Mouse (Mus musculus) forebrain, embryonic 14.5 days (tissue): Measurements from ENCODE around the gene Tbc1d19. TPM values are rescaled to one million over a fixed set of nuclear protein-coding genes. Genes with fewer than 3 reads are reported as not detected.
A peak's percentile ranks its signal among the peaks of the same experiment; 100 is the strongest.

Experiments
- ATAC-seq: fragments of 200-750 bp; cut with Nextera tagmentation; 2 replicates; pipeline ENCODE4 v1.8.0; 2017; ENCODE audit warnings: mild to moderate bottlenecking, moderate library complexity
- DNase-seq: peaks from one replicate; pipeline ENCODE4 v3.0.0-alpha.2; 2015; ENCODE audit warnings: low spot score
- H3K27ac ChIP-seq: fragments of 300-500 bp; sonication (generic); 2 replicates; pipeline ENCODE4 v1.5.1; 2014; ENCODE audit warnings: low read depth, mild to moderate bottlenecking, control low read depth, low read length, moderate library complexity
- H3K27me3 ChIP-seq: fragments of 300-500 bp; sonication (generic); replicated peaks from 2 replicates; pipeline ENCODE4 v1.6.1; 2014; ENCODE audit warnings: low read length, control low read depth, mixed read lengths; ENCODE audit not compliant: control insufficient read depth, insufficient read depth
- H3K36me3 ChIP-seq: fragments of 300-500 bp; sonication (generic); 2 replicates; pipeline ENCODE4 v1.6.1; 2014; ENCODE audit warnings: low read length, control low read depth; ENCODE audit not compliant: control insufficient read depth, insufficient read depth
- H3K4me1 ChIP-seq: fragments of 300-500 bp; sonication (generic); 2 replicates; pipeline ENCODE4 v1.6.1; 2014; ENCODE audit warnings: antibody characterized with exemption, low read length, control low read depth; ENCODE audit not compliant: control insufficient read depth, insufficient read depth
- H3K4me2 ChIP-seq: fragments of 300-500 bp; sonication (generic); 2 replicates; pipeline ENCODE4 v1.6.1; 2014; ENCODE audit warnings: mild to moderate bottlenecking, control low read depth, low read length
- H3K4me3 ChIP-seq: fragments of 300-500 bp; sonication (generic); 2 replicates; pipeline ENCODE4 v1.5.1; 2014; ENCODE audit warnings: low read depth, low read length, control low read depth
- H3K9ac ChIP-seq: fragments of 300-500 bp; sonication (generic); 2 replicates; pipeline ENCODE4 v1.6.1; 2014; ENCODE audit warnings: mild to moderate bottlenecking, low read length, control low read depth, moderate library complexity
- H3K9me3 ChIP-seq: fragments of 300-500 bp; sonication (generic); replicated peaks from 2 replicates; pipeline ENCODE4 v1.6.1; 2016; ENCODE audit warnings: low read length, control low read depth, mixed read lengths; ENCODE audit not compliant: control insufficient read depth
- WGBS: fragments of 180-500 bp; shearing (Covaris S2); extraction: QIAGEN DNeasy Blood & Tissue Kit; methylation state at CpG from one replicate; pipeline ENCODE4 v1.1.7; 2014; 5-methylcytosine and 5-hydroxymethylcytosine counted together
- polyA plus RNA-seq: library from polyadenylated mRNA; unstranded; fragments of >200 nt; fragmentation: Nextera tagmentation; extraction: Ambion mirVana; gene quantifications from 2 replicates; pipeline ENCODE4 v1.2.1, GENCODE M21; 2014

Tbc1d19 gene
- polyA plus RNA-seq, 1 experiment from 2014 or later, result 60.9 TPM

GRCm38 (mm10) chr5:53880724-53881123 lies 71.3 kb downstream of the Tbc1d19 start:
- Histone ChIP-seq H3K4me3 (no peak overlapping the region), H3K27me3 (no peaks in the 10 kb centered on the region), H3K36me3 (peaks cover 11% of the 10 kb centered on the region), H3K4me1 (no peaks in the 10 kb centered on the region), H3K27ac (no peak overlapping the region), H3K9me3 (no peaks in the 10 kb centered on the region), H3K9ac (no peak overlapping the region), H3K4me2 (no peak overlapping the region)
- 41% methylated on average over 4 of the region's 4 CpGs for WGBS
- ATAC-seq (no peak), DNase-seq (peak; percentile 4)

- no peak for ATAC-seq
- H3K9ac ChIP-seq, result no peak overlapping the region
- no peak overlapping the region for H3K4me2 ChIP-seq
- no peak overlapping the region for H3K4me3 ChIP-seq
- no peaks in the 10 kb centered on the region for H3K9me3 ChIP-seq
- no peak for DNase-seq
- H3K27me3 ChIP-seq, result no peaks in the 10 kb centered on the region
- H3K36me3 ChIP-seq, result peaks cover 10% of the 10 kb centered on the region
- 84% methylated on average over 4 of the region's 4 CpGs for WGBS
- H3K27ac ChIP-seq, result no peak overlapping the region
- no peaks in the 10 kb centered on the region for H3K4me1 ChIP-seq
Measured at GRCm38 (mm10) chr5:53881381-53881990, 72.1 kb downstream of the Tbc1d19 start.

GRCm38 (mm10) chr5:53901406-53901805 lies 92.0 kb downstream of the Tbc1d19 start:
- no peak overlapping the region for H3K9ac ChIP-seq
- WGBS, result 80% methylated on average over 9 of the region's 9 CpGs
- no peak overlapping the region for H3K27ac ChIP-seq
- H3K4me2 ChIP-seq, result no peak overlapping the region
- H3K27me3 ChIP-seq, result no peaks in the 10 kb centered on the region
- H3K36me3 ChIP-seq, result peaks cover 34% of the 10 kb centered on the region
- DNase-seq (no peak), ATAC-seq (no peak)
- no peaks in the 10 kb centered on the region for H3K9me3 ChIP-seq
- H3K4me1 ChIP-seq, result no peaks in the 10 kb centered on the region
- no peak overlapping the region for H3K4me3 ChIP-seq

GRCm38 (mm10) chr5:53902757-53903156 lies 93.4 kb downstream of the Tbc1d19 start:
- no peak overlapping the region for H3K4me2 ChIP-seq
- peaks cover 28% of the 10 kb centered on the region for H3K36me3 ChIP-seq
- H3K4me3 ChIP-seq, result no peak overlapping the region
- DNase-seq (no peak), ATAC-seq (no peak)
- H3K27me3 ChIP-seq, result no peaks in the 10 kb centered on the region
- no peaks in the 10 kb centered on the region for H3K4me1 ChIP-seq
- no peak overlapping the region for H3K9ac ChIP-seq
- 96% methylated on average over 3 of the region's 3 CpGs for WGBS
- H3K9me3 ChIP-seq, result no peaks in the 10 kb centered on the region
- H3K27ac ChIP-seq, result no peak overlapping the region

- Histone ChIP-seq H3K36me3 (peaks cover 4% of the 10 kb centered on the region; the same call in 1 of the 2 replicates), H3K9me3 (no peaks in the 10 kb centered on the region; the same call in 1 of the 2 replicates), H3K27ac (no peak overlapping the region), H3K27me3 (no peaks in the 10 kb centered on the region), H3K4me1 (no peaks in the 10 kb centered on the region), H3K4me3 (no peak overlapping the region), H3K9ac (no peak overlapping the region), H3K4me2 (no peak overlapping the region)
- WGBS, result 91% methylated on average over 3 of the region's 3 CpGs
- DNase-seq (no peak), ATAC-seq (no peak)
Measured at GRCm38 (mm10) chr5:53909201-53909600, 99.8 kb downstream of the Tbc1d19 start.

- Histone ChIP-seq H3K4me2 (no peak overlapping the region), H3K36me3 (no peaks in the 10 kb centered on the region), H3K27me3 (no peaks in the 10 kb centered on the region), H3K9ac (no peak overlapping the region), H3K9me3 (no peaks in the 10 kb centered on the region), H3K4me3 (no peak overlapping the region), H3K27ac (no peak overlapping the region), H3K4me1 (no peaks in the 10 kb centered on the region; the same call in 1 of the 2 replicates)
- ATAC-seq (no peak), DNase-seq (no peak)
- WGBS, result 96% methylated on average over 2 of the region's 2 CpGs
Measured at GRCm38 (mm10) chr5:53920416-53920815, 111.0 kb downstream of the Tbc1d19 start.

GRCm38 (mm10) chr5:53922149-53922904 lies 112.9 kb downstream of the Tbc1d19 start:
- peak; percentile 71 for DNase-seq
- H3K9ac ChIP-seq, result no peak overlapping the region
- no peak overlapping the region; the same call in 1 of the 2 replicates for H3K27ac ChIP-seq
- WGBS, result 29% methylated on average over 10 of the region's 10 CpGs
- no peaks in the 10 kb centered on the region for H3K36me3 ChIP-seq
- H3K27me3 ChIP-seq, result no peaks in the 10 kb centered on the region
- peak; percentile 83 for ATAC-seq
- H3K4me1 ChIP-seq, result no peaks in the 10 kb centered on the region; the same call in 1 of the 2 replicates
- H3K9me3 ChIP-seq, result no peaks in the 10 kb centered on the region
- no peak overlapping the region for H3K4me3 ChIP-seq
- no peak overlapping the region for H3K4me2 ChIP-seq

- H3K36me3 ChIP-seq, result no peaks in the 10 kb centered on the region
- no peaks in the 10 kb centered on the region for H3K9me3 ChIP-seq
- no peak overlapping the region for H3K9ac ChIP-seq
- H3K4me3 ChIP-seq, result no peak overlapping the region
- H3K4me1 ChIP-seq, result no peaks in the 10 kb centered on the region; the same call in 1 of the 2 replicates
- no peak overlapping the region for H3K27ac ChIP-seq
- 75% methylated on average over 4 of the region's 4 CpGs for WGBS
- DNase-seq (no peak), ATAC-seq (peak; percentile 37; the same call in 1 of the 2 replicates)
- H3K4me2 ChIP-seq, result no peak overlapping the region
- H3K27me3 ChIP-seq, result no peaks in the 10 kb centered on the region
Measured at GRCm38 (mm10) chr5:53924005-53924404, 114.6 kb downstream of the Tbc1d19 start.

- Histone ChIP-seq H3K27ac (no peak overlapping the region), H3K36me3 (no peaks in the 10 kb centered on the region), H3K4me2 (no peak overlapping the region), H3K27me3 (no peaks in the 10 kb centered on the region), H3K9me3 (no peaks in the 10 kb centered on the region), H3K4me3 (no peak overlapping the region), H3K4me1 (no peaks in the 10 kb centered on the region; the same call in 1 of the 2 replicates), H3K9ac (no peak overlapping the region)
- WGBS, result 87% methylated on average over 11 of the region's 11 CpGs
- ATAC-seq (no peak), DNase-seq (no peak)
Measured at GRCm38 (mm10) chr5:53926301-53926855, 117.0 kb downstream of the Tbc1d19 start.
